Mouse (Mus musculus): ENCODE measurements around the gene Cstb.

DNA sequence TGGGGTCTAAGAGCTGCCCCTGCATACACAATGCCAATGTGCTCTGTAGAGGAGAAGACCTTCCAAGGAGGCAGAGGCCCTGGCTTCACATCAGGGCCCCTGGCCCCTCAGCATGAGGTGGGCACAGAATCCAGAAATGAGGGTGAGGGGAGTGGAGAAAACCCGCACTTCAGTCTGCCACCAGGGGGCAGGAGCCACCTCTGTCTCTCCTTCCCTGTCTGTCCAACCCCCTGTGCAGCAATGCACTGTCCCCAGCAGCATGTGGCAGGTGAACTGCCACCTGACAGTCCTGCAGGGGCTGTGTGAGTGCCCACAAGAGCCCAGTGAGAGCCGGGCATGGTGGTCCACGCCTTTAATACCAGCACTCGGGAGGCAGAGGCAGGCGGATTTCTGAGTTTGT lies 14.1 kb downstream of the Cstb start:
- TF ChIP-seq CTCF (conservative IDR thresholded peaks at IDR 0.05; ENCODE audit: low read length) (peak; percentile 71), POU5F1 (IDR thresholded peaks at IDR 0.05; ENCODE audit: borderline replicate concordance, low read length) (no peak)

Data from E14TG2a.4 (cell line).